Mouse (Mus musculus): ENCODE data around the gene Lin7c.
A peak's percentile ranks its signal among the peaks of the same experiment; 100 is the strongest.
"Not testable (repeated sequence)": the region's sequence is repeated elsewhere in the genome, so short reads cannot be mapped to it uniquely, and the experiment has no call there.

The Lin7c gene

DNA sequence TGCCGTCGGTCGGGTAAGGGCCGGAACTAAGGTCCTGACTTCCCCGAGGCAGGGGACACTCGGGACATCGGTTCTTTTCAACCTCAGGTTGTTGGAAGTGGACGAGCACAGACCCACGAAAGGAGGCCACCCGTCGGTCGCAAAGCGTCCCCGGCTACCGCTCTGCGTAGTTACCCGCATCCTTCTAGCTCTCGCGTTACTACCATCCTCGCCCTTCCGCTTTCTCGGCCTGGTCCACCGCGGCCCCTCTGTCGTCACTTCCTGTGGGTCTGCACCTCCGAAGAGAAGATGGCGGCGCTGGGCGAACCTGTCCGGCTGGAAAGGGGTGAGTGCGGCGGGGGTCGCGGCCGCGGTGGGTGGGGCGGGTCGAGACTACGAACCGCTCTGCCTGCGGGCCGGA, at the start of gene Lin7c:
Lin7c (plus strand) TSS at position 257 of the 400 bp plus-strand sequence.
- peak; percentile 89 for DNase-seq (ENCODE audit: low spot score)

DNA sequence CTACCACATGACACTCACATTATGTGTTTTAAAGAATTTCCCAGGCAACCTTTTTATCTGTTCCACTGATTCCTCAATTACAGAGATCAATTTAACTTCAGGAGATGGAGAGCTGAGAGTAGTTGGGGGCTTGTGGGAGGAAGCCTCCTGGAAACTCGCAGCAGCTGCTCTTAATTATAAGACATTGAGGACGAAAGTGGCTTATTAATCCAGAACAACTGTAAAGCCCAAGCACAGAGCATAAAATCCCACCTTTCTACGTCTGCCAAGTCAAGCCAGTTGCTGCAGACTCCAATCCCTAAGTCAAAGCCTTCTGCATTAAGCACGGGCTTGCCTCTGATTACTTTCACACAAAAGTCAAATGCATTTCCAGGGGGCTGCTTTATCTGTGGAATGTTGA, 44.3 kb upstream of the Lin7c start:
- DNase-seq (ENCODE audit: low spot score) = no peak

DNA sequence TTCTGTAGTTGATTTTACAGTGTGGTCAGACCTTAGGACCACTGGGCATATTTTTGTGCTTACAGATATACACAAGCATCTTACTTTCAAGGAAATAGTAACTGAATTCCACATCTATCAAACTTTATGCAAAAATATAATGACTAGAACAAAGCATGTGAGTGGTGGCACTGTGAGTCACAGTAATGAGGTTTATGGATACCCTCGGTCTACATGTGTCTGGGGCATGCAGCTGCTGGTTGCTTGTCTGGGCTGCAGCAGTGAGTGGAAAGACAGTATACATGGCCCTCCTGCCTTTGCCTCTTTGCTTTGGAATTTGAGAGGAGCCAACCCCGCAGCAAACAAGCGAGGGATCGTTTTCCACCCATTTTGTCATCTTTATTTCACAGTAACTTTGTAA, 42.3 kb upstream of the Lin7c start:
- DNase-seq (ENCODE audit: low spot score) = no peak

DNA sequence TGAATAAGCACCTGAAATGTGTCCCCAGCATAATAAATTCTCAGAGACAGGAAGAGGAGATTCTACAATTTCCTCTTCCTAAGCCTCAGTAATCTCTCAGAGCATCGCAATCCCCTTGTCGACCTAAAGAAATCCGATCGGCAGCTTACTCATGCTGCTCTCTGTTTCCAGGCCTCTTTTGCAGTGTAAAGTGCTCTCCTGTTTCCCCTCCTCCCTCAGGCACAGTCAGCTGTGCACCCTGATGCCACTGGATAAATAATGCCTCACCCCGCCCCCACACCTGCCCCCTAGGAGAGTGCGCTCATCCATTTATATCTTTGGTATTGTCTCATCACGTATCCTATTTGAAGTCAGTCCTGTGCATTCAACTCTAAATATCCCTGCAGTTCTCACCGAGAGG, 41.9 kb upstream of the Lin7c start:
- no peak for DNase-seq (ENCODE audit: low spot score)

DNA sequence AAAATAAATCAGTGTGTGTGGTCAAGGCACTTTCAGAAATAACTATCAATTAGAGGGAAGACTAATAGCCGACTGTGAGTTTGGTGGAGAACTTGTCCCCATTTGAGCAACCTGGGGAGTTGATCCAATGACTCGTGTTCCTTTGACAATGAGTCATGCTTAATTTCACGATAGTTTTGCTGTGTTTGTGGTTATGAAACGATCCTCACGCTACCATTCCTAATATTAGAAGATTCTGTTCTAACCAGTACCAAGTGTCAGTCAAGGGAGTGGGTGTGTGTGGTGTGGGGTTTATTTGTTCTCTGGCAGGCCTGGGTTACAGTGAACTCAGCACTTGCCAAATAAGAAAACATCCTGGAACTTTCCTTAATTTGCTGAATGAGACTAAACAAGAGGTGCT, 35.1 kb upstream of the Lin7c start:
- no peak for DNase-seq (ENCODE audit: low spot score)

DNA sequence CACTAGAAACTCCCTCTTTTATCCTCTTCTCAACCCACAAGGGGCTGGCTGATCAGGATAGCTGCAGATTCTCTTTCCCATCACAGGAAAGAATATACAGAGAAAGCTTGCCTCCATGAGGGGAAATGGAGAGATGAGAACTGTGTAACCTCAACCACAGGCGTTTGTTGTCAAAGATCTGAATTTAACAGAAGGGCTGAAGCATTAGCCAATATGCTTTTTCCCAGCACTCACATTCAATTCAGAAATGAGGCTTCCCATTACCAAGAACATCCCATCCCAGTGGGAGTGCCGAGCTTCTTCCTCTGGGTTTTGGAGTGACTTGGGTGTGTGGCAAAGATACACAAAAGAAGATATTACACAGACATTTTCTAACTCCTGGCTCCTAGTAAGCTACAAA, 31.0 kb upstream of the Lin7c start:
- no peak for DNase-seq (ENCODE audit: low spot score)

DNA sequence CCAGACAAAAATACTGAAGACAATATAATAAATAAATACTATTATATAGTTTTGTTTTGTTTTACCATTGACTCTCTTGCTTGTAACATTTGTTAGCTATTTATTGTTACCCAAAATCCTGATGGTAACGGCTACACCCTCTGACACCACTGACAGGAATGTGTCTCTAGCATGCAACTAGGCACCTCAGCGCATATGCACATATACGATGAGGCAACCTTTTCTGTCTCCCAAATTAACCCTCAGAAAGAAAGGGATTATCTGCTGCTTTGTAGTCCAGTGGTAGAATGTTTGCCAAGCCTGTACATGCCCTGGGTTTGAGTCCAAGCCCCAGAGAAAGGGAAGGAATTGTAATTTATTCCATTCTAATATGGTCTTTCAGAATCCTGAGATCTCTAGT, 29.8 kb upstream of the Lin7c start:
- no peak for DNase-seq (ENCODE audit: low spot score)

DNA sequence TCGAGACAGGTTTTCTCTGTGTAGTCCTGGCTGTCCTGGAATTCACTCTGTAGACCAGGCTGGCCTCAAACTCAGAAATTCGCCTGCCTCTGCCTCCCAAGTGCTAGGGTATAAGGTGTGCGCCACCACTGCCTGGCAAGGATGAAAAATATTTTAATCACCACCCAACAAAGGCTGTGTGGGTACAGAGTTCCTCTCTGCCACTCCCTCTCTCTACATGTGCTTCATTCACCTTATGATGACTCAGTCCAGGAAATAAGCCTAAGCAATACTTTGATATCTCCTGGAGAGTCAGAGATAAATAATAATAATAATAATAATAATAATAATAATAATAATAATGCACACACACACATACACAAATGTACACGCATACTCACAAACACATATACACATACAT, 11.2 kb upstream of the Lin7c start:
- DNase-seq (ENCODE audit: low spot score) = not testable (repeated sequence)

DNA sequence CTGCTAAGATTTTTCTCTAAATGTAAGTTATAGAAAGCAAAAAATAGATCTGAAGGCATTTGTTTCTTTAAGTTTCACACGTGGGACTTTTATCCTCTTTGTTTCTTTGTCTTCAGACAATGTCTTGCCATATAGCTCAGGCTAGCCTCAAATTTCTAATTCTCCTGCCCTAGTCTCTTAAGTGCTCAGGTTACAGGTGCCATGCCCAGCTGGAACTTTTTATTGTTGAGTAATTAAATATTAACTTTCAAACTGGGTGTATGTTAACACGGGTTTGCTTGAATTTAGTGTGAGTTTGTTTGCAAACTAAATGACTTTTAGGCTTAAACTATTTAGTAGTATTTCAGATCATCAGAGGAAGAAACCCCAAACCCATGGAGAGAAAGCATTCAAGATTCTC, 9.5 kb upstream of the Lin7c start:
- no peak for DNase-seq (ENCODE audit: low spot score)

DNA sequence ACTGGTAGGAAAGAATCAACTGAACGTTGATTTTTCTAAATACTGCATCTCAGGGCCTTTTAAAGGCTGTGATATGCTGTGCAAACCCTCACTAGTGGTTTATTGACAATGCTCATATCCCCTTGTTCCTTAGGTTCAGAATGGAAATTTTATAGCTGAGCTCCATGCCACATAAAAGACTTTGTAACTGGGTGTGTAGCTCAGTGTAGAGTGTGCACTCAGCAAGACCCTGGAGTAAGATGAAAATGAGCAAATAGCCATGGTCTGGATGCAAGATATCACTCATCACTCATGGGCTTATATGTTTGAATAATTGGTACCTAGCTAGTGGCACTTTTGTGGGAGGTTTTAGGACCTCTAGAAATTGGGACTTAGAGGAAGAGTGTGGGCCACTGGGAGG, 9.0 kb upstream of the Lin7c start:
- no peak for DNase-seq (ENCODE audit: low spot score)

DNA sequence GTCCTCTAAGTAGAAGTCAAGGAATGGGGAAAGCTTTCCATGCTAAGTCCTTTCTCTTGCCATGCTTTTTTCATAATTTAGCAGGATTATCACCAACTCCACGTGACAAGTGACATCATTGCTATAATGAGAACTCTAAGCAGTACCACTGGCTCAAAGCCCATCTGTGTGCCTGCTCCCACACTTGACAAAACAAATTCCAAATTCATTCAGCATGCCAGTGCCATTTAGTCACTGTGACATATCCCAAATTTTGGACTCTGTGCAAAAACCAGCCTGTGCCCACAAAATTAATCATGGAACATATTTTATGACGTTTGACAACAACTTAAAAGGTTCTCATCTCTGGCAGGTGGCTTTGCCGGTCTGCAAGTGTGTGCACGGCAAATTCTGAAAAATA, 6.5 kb upstream of the Lin7c start:
- no peak for DNase-seq (ENCODE audit: low spot score)

DNA sequence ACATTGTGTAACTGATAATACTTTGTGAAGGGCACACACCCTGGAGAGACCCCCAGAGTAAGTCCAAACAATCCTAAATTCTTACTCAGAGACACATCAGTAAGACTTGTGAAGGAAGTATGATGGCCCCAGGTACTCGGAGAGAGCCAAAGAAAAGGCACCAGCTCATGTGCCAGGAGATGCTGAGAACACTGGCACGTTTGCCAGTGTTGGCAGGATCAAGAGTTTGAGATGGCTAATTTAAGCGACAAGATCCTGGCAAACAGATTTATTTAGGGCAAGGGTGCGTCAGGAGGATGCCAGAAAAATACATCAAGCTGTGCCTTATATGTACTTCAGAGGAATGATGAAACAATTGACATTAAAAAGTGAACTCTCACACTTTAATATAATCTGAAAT, 6.1 kb upstream of the Lin7c start:
- no peak for DNase-seq (ENCODE audit: low spot score)

DNA sequence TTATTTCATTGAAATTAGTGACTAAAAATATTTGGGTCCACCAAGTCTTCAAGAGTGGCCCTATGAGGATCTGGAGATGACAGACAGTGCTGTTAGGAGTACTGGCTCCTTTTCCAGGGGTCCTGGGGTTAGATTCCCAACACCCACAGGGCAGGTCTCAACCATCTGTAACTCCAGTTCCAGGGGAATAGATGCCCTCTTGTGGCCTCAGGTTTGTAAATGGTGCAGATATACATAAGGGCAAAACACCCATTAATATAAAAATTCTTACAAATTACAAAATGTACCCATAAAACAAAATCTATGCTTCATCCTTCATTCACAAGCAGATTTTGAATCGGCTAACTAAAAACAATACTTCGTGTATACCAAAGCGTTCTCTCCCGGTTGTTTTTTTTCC, 585 bp upstream of the Lin7c start:
- no peak for DNase-seq (ENCODE audit: low spot score)

DNA sequence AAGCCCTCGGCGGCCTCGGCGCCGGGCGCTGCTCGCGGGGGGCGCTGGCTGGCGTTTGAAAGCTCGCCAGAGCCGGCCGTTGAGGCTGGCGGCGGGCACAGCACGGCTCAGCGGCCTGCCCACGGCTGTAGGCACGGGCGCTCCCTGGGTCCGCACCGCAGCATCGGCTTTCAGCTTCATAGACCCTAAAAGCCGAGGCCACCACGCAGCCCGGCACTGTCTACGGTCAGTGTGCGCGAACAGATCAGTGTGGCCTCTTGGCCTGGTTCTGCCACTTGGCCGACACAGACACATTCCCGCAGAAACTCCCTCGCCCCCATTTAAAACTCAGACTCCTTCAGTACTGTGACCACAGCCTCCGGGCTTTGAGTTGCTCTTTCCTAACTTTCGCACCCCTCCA, 378 bp downstream of the Lin7c start:
- DNase-seq (ENCODE audit: low spot score) = no peak

DNA sequence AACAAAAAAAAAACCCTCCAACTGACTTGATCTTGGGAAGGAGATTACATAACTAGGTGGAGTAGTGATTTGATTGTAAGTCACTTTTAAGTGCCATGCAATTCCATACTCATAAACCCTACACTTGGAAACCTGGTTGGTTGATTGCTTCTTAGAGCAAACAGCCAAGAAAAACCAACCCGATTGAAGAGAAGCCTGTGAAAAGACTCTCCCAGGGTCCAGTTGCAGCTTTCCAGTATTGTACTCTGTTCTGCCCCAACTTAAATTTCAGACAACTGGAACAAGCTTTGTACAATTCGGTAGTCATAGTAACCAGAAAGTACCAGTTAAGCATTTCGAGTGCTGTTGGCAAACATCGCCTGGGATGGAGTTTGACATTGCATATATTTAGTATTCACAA, 818 bp downstream of the Lin7c start:
- no peak for DNase-seq (ENCODE audit: low spot score)

DNA sequence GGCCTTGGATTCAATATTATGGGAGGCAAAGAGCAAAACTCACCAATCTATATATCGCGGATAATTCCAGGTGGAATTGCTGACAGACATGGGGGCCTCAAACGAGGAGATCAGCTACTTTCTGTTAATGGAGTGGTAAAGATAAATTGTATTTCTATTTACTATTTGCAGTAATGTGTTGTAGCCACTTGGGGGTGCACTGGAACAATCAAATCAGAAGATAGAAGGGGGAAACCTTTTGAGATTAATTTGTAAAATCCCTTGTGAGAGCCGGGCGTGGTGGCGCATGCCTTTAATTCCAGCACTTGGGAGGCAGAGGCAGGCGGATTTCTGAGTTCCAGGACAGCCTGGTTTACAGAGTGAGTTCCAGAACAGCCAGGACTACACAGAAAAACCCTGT, 5.7 kb downstream of the Lin7c start:
- DNase-seq (ENCODE audit: low spot score) = no peak

DNA sequence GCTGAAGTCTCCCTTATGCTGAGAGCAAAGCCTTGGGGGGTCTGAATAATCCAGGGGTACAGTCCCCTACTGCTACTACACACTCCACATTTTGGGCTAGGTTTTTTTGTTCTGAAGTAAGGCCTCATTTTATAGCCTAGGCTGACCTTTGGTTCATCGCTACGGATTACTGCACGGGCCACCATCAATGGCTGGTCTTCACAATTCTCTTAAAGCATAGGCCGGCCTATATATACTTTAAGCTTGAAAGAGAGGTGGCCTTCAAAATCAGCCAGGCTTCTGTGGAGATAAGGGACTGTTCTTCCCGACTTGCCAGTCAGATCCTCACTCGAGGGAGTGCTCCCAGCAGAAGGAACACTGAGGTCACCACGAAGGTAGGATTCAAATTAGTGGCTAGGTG, 12.2 kb downstream of the Lin7c start:
- no peak for DNase-seq (ENCODE audit: low spot score)

DNA sequence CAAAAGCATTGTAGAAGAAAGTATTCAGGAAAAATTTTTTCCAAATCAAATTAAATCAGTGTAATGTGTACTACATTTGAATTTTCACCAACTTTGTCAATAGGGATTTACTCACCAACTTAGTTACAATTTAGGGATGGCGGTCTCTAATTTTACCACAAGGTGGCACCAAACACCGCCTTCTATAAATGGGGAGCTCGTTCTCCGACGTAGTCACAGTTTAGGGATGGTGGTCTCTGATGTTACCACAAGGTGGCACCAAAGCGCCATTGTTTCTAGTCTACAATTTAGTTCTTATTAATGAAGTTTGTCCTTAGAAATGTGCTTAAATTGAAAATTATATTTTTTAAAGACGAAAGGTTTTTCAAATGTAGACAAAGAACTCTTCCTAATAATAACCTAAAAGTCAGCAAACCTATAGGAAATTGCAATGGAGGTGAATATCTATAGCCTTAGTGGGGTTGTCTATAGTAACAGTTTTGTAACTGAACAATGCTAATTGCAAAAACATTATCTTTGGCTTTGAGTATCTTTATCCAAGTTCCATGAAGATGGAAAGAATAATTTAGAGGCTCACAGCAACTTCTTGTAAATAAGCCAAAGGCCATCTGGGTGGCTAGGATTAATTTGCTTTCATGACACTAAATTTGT, 13.6 kb downstream of the Lin7c start:
- peak; percentile 45 for DNase-seq (ENCODE audit: low spot score)

DNA sequence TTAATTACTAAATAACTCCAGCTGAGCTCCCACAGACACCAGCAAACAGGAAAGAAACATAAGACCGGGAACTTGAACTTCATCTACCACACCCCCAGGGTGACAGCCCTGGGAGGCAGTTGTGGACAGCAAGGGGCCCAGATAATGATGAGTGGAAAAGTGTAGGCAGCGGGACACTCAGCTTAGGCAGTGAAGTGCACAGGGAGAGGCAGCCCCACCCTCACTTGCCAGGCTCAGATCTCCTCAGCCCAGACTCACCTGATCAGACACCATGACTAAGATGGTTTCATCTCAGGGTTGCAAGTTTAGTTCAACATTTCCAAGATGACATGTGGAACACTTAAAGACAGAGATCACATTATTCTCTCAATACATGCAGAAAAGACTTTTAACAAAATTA, 18.5 kb downstream of the Lin7c start:
- DNase-seq (ENCODE audit: low spot score) = no peak

DNA sequence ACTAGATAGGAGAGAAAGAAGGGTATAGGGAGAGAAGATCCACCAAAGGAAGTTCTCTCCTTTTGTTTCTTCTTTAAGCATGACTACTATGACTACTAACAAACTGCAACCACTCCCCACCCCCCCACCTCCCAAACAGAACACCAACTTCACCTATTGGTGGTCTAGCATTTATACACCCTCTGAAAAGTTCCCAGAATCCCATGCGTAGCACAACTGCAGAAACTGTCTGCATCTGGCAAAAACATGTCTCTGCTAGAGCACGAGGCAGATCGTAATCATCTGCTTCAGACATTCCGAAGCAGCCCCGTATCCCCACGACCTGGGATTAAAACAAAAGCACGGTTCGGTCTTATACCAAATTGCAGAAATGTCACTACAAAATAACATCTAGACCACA, 21.6 kb downstream of the Lin7c start:
- DNase-seq (ENCODE audit: low spot score) = no peak

DNA sequence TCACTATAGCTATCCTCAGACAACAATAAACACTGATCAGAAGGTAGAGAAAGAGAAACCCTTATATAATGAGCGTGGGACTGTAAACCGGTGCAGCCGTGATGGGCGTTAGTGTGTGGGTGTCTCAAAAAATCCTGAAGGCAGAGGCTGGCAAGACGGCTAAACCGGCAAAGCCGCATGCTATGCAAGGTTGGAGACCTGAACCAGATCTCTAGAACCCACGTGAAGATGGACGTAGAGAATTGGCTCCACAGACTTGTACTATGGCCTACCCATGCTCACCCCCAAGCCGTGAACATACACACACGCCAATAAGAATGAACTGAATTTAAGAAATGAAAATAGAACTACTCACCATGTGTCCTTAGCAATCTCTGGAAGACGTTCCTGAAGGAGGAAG, 22.1 kb downstream of the Lin7c start:
- no peak for DNase-seq (ENCODE audit: low spot score)

DNA sequence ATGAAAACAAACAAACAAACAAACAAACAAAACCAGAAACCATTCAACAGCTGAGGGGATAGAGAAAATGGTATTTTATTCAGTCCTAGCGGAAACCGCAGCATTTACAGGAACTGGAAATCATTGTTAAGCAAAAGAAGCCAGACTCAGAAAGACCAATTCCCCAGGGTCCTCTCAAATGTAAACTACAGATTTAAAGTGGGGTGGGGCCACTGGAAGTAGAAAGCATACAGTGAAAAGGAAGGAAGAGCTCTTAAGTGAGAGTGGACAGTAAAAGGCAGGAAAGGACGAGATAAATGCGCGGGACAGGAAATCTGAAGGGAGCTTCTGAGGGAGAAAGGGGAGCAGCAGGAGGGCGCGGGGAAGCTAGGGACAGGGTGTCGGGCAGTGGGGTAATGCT, 22.6 kb downstream of the Lin7c start:
- DNase-seq (ENCODE audit: low spot score) = no peak

DNA sequence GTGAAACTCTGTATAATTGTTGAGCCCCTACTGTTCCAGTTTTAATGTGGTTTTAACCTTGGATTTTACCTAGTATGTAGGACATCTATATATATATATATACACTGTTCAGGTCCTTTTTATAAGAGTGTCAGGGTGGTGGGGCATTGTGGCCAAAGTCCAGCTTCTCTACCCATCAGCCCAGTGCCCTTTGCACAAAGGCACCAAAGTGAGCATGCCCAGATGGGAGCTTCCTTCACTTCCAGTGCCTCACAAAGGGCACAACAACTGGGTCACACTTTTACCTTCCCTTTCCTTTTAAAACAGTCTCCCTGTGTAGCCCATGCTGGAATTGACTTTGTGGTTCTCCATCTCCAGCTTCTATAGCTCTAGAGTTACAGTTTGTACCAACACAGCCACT, 23.9 kb downstream of the Lin7c start:
- DNase-seq (ENCODE audit: low spot score) = no peak

DNA sequence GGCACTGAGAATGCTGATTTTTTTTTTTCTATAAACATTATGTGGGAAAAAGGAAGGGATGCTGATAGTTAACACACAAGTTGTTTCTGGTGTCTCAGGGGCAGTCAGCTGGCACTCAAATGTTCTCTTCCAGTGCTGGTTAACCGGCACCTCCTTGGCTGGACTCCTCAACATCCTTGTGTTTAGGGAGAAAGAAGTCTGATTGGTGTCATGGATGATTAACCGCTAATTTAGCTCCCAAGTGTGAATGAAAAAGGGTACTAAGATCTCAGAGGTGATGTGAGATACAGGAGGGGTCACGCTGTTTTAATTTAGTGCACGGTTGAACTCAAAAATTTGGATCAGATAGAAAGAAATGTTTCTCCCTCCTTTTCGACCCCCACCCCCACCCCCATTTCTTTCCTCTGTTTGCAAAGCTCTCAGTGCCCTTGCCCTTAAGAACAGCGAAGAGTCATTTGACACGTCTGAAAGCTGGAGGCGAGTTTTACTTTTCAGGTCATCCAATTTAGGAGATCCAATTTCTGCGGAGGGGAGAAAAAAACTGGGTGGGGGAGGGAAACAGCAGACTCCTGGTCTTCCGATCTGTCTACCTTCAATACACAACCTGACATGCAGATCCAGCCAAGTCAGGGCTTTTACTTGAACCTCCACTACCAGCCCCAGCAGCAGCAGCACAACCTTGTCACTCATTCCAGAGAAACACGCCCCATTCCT, 26.3 kb downstream of the Lin7c start:
- DNase-seq (ENCODE audit: low spot score) = no peak

All from ovary, postnatal 10 days (tissue).